Mouse (Mus musculus): ENCODE results near the gene Cdh13.

The Cdh13 gene

DNA sequence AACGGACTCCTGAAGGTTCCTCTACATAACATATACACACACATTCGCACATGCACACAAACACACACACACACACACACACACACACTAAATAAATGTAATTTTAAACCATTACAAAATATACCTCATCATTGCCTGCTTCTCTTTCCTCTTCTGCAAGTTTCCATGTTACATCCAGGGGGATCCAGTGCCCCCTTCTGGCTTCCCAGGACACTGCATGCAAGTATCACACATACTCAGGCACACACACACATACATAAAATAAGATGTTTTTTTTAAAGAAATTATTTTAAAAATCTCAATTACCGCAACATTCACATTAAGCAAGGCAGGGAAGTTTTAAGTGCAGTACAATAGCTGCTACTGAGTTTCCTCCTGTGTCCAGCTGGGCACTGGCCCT, 970.8 kb downstream of the Cdh13 start:
- no peak for DNase-seq (ENCODE audit: low spot score in 2 of 2)

DNA sequence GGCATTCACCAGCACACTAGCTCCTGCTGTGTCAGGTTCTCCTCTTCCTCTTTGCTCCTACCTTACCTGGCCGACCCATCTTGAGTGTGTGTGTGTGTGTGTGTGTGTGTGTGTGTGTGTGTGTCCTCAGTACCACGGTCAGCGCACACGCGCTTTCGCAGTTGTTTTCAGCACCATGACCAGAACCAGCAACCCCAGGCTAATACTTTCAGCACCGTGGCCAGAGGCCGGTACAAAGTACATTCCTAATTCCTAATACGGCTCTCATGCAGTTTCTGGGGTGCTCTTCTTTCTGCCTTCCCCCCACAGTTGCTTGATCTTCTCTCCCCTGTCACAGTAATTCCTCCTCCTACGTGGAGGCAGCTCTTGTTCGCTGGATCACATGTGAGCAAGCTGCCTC, 975.1 kb downstream of the Cdh13 start:
- no peak for DNase-seq (ENCODE audit: low spot score in 2 of 2)

DNA sequence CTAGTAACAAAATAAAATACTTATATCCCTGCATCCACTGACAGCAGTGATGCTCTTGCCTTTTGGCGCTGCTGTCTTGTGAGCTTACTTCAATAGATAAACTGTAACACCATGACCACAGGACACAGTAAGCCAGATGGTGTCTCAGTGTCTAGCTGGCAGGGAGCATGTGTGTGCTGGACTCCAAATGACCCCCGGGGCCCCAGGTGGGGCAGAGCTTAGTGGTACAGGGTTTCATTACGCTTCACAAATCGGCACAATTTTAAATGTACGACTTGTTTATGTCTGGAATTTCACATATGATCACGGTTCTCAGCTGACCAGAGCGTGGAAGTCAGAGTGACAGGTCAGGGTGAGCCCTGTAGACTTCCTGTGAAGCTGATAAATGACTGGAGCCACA, 980.2 kb downstream of the Cdh13 start:
- DNase-seq (ENCODE audit: low spot score in 2 of 2) = no peak

DNA sequence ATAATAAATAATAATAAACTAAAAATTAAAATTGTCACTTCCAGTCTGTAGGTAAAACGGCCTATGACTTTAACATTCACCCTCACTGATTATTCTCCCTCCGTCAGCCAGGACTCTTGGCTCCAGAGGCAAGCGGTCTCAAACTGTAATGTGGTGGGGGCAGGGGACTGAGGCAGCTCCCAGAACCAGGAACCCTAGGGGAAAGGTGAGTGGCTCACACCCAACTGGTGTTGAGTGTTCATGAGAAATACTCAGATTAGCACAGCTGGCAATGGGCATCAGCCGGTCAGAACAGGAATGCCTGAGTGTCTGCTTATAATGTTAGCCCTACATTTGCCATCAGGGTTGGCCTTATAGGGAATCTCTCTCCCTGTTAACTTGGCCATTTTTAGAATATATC, 982.8 kb downstream of the Cdh13 start:
- DNase-seq (ENCODE audit: low spot score in 2 of 2) = no peak

DNA sequence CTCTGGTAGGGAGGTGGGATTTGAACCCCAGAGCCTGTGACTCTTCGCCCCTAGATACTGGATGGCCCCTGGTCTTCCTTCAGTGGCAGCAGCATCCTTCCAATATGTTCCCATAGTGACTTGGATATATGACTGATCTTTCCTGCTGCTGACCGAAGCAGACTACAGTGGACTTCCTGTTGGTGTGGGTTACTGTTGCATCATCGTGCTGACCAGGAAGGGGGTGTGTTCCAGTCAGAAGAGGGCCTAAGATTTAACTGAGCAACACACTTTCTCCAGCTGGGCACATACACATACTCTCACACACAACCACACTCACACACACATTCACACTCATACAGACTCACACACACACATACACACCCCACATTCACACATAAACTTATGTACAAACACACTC, 986.0 kb downstream of the Cdh13 start:
- DNase-seq (ENCODE audit: low spot score in 2 of 2) = no peak

DNA sequence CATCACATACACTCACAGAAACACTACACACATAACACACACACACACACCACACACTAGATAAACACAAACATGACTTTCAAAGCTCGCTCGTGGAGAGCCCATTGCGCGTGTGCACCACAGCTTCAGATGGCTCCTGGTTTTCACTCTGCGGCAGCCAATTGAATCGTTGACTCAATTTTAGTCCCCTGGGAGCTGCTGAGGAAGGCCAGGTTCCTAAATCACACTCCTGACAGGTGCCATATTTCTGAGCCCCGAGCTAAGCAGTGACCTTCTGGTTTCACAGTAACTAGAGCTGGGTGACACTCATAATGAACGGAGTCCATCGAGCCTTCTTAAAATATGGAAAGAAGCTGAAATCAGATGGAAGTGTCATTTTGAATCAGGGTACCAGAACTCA, 986.8 kb downstream of the Cdh13 start:
- DNase-seq (ENCODE audit: low spot score in 2 of 2) = no peak

DNA sequence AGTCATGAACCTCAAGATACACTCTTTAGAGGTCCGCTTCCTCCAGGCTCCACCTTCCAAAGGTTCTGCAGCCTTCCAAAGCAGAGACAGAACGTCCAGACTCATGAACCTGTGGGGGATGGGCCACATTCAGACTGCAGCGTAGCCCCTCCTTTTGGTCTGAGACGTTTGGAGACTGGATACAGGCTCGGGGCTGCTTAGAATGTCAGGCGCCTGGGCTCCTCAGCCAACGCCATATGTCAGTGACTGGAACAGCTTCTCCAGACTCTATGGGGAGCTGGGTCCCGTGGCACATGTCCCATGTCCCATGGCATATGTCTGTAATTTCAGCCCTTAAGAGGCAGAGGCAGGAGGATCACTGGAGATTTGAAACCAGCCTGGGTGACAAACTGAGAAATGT, 989.4 kb downstream of the Cdh13 start:
- DNase-seq (ENCODE audit: low spot score in 2 of 2) = no peak

DNA sequence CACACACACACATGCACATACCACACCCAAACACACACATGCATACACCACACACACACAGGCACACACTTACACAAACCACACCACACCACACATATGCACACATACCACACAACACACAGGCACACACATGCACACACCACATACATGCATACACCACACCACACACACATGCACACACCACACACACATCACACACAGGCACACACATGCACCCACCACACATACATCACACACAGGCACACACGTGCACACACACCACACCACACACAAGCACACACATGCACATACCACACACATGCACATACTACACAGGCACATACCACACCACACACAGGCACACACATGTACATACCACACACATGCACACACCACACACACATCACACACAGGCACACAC, 991.9 kb downstream of the Cdh13 start:
- no peak for DNase-seq (ENCODE audit: low spot score in 2 of 2)

DNA sequence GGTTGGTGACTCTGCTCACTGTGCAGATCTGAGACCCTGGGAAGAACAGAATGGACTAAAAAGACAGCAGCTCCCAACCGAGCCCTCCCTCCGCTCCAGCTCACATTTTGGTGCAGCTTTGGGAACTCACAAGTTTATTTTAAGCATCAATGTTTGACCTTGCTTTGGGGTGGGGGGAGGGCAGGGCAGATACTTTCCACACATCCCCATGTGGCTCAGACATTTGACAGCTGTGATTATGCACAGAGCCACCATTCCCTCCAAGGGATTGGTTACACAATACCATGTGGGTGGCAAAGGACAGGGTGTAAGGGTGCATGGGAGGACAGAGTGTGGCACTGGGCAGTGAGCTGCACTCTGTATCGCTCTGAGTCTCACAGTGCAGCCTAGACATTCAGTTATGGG, 993.5 kb downstream of the Cdh13 start:
- no peak for DNase-seq (ENCODE audit: low spot score in 2 of 2)

DNA sequence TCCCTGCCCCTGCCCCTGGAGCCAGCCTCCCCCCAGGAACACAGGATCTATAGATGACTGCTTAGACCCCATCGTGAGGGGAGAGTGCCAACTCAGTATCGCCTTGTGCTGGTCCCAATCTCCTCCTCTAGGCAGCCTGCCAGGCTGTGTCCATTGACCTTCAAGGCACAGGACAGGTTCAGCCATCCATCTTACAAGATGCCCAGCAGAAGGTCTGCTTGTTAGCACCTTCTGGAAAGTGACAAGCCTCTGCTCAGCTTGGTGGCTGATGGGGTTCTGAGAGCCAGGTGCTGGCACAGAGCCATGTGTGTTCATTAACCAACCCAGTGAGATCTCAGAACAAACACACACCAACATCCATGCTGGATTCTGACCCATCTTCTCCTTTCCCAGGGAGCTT, 998.2 kb downstream of the Cdh13 start:
- DNase-seq (ENCODE audit: low spot score in 2 of 2) = no peak

DNA sequence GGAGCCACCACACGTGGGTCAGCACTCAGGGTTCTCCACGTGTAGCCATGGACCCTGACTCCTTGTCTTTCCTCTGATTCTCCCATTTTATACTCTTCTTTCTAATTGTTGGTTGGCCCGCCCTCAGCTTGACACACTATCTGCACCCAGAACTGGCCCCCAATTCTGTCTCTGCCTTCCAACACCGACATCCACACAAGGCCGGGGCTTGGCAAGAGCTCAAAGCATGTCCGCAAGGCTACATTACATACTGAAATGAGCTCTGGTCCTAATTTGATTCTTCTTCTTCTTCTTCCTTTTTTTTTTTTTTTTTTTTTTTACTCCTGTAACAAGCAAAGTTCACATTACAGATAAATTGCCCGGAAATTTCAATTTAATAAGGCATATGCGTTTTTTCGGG, 1001.0 kb downstream of the Cdh13 start:
- no peak for DNase-seq (ENCODE audit: low spot score in 2 of 2)

DNA sequence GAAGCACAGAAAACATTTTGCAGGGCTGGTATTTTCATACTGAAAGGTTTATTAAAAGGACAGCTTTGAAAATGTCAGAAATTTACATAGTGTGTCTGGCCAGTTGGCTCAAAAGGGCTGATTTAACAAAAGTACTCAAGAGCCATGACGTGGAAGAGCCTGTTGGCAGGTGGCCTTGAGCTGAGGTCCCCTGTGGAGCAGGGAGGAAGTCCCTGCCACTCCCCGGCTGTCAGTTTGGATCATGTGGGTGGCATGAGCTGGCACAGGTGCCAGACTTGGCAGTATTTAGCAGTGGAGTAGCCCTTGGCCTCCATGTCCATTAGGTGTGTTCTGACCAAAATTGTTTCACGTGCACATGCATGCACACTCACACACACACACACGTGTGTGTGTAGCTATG, 1001.4 kb downstream of the Cdh13 start:
- DNase-seq (ENCODE audit: low spot score in 2 of 2) = no peak

DNA sequence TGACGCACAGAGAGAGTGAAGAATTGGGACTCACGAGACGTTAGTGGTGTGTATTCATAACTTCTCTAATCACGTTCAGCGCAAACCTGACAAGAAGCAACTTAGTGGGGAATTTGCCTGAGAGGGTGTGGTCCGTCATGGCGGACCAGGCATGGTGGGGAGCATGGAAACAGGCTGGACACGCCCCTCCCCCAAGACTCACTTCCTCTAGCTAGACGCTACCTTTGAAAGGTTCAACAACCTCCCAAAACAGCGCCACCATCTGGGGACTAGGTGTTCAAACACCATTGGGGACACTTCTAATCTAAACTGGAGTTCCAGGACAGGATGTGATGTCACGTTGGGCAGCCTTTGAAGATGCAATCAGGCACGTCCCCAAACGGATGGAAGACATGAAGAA, 1011.9 kb downstream of the Cdh13 start:
- no peak for DNase-seq (ENCODE audit: low spot score in 2 of 2)

DNA sequence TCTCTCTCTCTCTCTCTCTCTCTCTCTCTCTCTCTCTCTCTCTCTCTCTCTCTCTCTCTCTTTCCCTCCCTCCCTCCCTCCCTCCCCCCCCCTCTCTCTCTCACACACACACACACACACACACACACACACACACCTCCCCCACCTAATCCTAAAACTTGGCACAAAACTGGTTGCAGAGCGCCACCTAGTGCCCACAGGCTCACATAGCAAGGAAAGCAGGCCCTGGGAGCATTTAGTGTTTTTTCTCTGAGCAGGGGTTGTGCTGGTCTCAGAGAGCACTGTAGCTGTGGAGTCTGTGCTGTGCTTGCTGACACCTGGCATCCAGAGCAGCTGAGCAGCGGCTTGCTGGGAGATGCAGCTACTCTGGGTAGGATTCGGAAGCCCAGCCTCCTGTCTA, 1014.2 kb downstream of the Cdh13 start:
- peak in 1 of 2 experiments; percentile 25 for DNase-seq (ENCODE audit: low spot score in 2 of 2)

DNA sequence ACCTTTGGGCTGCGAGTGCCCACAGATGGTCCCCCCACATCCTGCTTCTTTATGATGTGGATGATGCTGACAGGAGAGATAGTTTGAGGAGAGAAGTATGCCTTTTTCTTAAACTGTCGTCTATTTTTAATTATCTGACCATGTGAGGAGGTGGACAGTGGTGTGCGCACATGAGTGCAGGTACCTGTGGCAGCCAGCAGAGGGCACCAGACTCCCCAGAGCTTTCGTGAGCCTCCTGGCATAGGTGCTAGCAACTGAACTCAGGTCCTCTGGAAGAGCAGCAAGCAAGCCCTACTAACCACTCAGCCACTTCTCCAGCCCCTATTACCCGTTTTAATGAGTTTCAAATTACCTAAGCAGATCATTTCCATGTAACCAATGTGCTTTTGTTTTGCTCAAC, 1016.8 kb downstream of the Cdh13 start:
- no peak for DNase-seq (ENCODE audit: low spot score in 2 of 2)

DNA sequence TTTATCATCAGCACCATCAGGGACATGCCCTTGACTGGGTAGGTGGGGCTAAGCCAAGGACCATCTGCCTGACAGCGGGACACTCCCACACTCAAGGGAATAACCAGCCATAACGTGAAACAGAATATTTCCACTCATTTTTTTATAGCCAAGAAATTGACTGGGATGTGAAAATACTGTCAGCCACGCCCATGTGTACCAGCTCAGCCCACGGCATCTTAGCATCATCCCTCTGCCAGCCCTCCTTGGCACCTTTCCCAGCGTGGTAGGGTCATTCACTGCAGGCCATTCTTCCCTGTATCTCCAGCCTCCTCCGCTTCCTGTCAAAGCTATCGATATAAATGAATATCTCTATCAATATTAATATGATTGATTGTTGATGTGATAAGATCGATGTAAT, 1020.7 kb downstream of the Cdh13 start:
- DNase-seq (ENCODE audit: low spot score in 2 of 2) = no peak

DNA sequence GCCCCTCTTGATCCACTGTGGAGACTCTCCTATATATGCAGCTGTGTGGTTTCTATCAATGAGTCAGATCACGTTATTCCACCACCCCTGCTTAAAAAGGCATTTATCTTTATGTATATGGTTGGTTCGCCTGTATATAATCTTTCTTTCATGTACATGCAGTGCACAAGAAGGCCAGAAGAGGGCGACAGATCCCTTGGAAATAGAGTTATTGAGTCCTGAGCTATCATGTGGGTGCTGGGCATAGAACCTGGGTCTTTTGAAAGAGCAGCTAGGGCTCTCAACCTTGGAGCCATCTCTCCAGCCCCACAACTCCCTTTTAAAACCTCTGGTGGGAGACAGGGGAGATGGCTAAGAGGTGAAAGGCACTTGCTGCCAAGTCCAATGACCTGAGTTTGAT, 1027.9 kb downstream of the Cdh13 start:
- DNase-seq (ENCODE audit: low spot score in 2 of 2) = no peak

DNA sequence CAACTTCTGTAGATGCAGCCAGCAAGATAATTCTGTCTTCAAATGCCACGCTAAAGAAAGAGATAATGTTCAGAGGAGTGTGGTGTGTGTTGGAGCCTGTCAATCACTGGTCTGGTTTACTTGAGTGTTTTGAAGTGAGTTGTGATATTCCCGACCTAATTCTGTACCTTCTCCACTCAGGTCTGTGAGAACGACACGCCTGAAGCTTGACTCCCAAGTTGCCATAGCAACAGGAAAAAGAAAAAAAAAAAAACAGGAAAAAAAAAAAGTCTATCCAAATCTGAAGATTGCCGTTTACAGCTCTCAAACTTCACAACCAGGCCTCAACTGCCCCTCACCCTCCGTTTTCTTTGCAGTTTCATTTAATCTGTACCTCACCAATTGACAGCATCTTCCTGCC, 1039.7 kb downstream of the Cdh13 start:
- no peak for DNase-seq (ENCODE audit: low spot score in 2 of 2)

DNA sequence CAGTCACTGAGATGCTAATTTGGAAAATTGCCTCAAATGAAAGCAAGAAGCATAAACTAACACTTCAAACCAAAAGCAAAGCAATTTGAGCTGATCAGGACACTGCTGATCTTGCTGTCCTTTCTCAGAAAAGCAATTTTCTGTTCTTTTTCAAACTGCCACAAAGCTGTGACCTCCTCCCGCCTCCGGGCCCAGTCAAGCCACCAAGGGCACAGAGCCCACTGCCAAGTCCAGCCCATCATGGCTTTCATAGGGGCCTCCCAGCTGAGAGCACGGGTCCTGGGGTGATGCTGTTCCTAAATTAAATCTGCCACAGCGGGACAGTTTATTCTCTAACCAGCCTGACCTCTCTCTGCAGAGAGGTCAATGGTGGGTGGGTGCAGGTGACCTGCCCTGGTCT, 1056.0 kb downstream of the Cdh13 start:
- DNase-seq (ENCODE audit: low spot score in 2 of 2) = no peak

DNA sequence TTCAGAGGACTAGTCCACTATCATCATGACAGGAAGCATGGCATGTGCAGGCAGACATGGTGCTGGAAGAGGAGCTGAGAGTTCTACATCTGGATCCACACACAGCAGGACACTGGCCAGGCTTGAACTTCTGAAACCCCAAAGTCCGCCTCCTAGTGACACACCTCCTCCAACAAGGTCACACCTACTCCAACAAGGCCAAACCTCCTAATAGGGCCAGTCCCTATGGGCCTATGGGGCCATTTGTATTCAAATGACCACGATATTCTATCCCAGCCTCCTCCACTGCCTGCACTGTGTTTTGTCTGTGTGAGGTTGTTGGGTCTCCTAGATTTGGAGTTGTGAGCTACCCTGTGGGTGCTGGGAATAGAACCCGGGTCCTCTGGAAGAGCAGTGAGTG, 1060.1 kb downstream of the Cdh13 start:
- DNase-seq (ENCODE audit: low spot score in 2 of 2) = no peak

DNA sequence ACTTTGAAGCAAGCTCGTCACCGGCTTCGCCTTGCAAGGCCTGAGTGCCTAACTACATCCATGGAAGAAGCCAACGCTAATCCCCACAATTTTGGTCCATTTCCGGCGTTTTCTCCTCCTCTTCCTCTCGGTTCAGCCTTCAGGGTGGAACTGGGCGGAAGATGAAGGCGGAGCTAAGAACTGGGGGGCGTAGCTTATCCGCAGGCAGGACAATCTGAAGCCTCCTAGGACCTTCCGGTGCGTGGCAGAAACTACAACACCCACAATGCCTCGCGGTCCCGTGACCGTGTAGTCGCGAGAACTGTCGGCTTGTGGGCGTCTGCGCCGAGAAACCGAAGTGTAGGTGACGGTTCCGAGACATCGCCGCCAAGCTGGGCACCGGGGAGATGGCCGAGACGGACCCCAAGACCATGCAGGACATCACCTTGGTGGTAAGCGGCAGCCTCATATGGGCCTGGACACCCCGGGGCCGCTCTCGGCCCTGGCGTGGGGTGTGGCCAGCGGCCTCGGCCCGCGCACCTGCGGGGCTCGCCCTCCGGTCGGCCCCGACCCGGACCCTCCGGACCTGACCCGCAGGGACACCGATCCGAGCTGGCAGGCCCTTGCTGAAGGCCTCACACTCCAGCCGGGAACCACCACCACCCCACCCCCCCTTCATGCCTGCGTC, 1060.8 kb downstream of the Cdh13 start, which contains the start of gene Hsbp1:
Gene Hsbp1, plus strand, starts transcription at position 299 of the 667 bp plus-strand sequence.
- DNase-seq (ENCODE audit: low spot score in 2 of 2) = peak; percentile 93 to 94

DNA sequence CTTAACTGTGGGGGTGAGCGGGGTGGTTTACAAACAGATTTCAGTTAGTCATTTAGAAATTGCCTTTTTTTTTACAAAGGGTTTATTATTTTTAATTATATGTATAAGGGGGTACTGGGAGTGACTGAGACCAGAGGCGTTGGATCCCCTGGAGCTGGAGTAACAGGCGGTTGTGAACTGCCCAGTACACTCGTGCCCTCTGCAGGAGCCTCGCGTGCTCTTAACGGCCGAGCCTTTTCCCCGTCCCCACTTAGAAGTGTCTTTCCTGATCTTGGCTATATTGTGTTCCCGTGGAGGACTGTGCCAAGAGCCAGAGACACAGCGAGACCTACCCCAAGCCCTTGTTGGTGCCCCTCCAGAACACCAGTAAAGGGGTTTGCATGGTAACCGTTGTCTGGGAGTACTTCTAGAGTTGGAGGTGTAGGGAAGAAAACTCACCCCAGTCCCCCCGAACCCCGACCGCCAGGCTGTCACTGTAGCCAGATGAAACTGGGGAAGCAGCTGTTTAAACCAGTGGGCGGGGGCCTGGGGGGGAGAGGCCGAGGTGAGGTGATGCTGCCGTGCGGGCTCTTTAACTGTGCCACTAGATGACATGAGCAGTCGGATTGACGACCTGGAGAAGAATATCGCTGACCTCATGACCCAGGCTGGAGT, 1061.6 kb downstream of the Cdh13 start:
- no peak for DNase-seq (ENCODE audit: low spot score in 2 of 2)

DNA sequence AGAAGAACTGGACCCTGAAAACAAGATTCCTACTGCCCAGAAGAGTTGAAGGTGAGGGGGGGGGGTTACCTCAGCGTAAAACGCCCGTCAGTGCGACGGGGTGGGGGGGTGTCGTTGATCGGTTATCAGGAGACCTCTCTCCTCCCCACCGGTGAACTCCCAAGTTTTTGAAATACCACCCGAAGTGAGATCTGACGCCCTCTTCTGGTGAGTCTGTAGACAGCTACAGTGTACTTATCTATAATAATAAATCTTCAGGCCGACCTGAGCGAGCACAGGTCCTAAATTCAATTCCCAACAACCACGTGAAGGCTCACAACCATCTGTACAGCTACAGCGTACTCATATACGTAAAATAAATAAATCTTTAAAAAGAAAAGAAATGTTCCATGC, 1062.1 kb downstream of the Cdh13 start:
- no peak for DNase-seq (ENCODE audit: low spot score in 2 of 2)

DNA sequence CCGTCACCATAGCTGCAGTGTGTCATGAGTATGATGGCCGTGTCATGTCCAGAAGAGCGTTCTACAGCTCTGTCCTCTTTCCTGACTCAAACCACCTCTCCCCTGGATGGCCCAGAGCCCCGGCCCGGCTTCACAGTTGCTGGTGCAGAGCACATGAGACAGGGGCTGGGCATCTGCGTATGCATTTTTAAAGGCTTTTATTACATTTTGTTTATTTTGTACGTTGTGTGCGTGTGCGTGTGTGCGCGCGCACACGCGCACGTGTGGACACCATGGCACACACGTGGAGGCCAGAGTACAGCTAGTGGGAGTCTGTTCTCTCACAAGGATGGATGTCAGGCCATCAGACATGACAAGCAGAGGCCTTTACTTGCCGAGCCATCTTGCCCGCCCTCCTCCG, 1068.1 kb downstream of the Cdh13 start:
- DNase-seq (ENCODE audit: low spot score in 2 of 2) = no peak

Measured in frontal cortex, postnatal 14 days (tissue).